Mouse (Mus musculus): ENCODE data around the gene Abcc6. TPM values are rescaled to one million over a fixed set of nuclear protein-coding genes. Genes with fewer than 3 reads are reported as not detected.

Gene Abcc6
- polyA plus RNA-seq (2012; ENCODE audit: insufficient read depth, low replicate concordance), result not detected in 2 replicates

GRCm38 (mm10) chr7:46030145-46030488 lies at the start of gene Abcc6:
Gene Abcc6, minus strand, starts transcription at chr7:46030302.
- TF ChIP-seq GATA1 (IDR thresholded peaks at IDR 0.05; ENCODE audit: borderline replicate concordance, low read length), result no peak
- TF ChIP-seq FLI1 (IDR thresholded peaks at IDR 0.05; ENCODE audit: low read length), result no peak
- H3K9me3 ChIP-seq, result no peaks in the 10 kb centered on the region
- peaks cover 16% of the 10 kb centered on the region for H3K27me3 ChIP-seq (replicated peaks)
- no peaks in the 10 kb centered on the region for H3K36me3 ChIP-seq (replicated peaks; ENCODE audit: low read length)
- no peak within 1 kb of the TSS for H3K4me3 ChIP-seq (replicated peaks)
- peaks cover 55% of the 10 kb centered on the region for H3K4me1 ChIP-seq

DNA sequence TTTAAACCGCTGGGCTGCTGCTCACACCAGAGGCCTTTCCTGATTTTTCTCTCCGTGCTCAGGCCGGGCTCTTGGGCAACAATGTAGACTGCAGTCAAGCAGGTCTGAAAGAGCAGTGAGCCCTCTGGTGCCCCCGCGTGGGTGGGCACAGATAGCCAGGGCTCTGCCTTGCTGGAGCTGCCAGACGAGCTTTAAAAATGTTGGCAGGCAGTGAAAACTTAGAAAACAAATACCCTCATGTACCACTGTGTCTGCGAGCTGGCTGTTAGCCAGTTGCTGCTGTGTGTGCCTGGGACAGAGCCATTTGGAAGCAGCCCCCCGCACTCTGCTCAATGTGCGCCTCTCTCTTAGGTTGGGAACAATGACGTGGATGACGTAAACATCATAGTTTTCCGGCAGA lies 47.6 kb upstream of the Abcc6 start:
- no peak for TF ChIP-seq FLI1 (IDR thresholded peaks at IDR 0.05; ENCODE audit: low read length)
- no peak for TF ChIP-seq GATA1 (IDR thresholded peaks at IDR 0.05; ENCODE audit: borderline replicate concordance, low read length)
- H3K4me1 ChIP-seq, result peaks cover 38% of the 10 kb centered on the region
- H3K27me3 ChIP-seq (replicated peaks), result no peaks in the 10 kb centered on the region
- H3K4me3 ChIP-seq (replicated peaks), result no peak overlapping the region
- H3K9me3 ChIP-seq, result no peaks in the 10 kb centered on the region
- H3K36me3 ChIP-seq (replicated peaks; ENCODE audit: low read length), result peaks cover 100% of the 10 kb centered on the region

- no peaks in the 10 kb centered on the region for H3K9me3 ChIP-seq
- H3K36me3 ChIP-seq (replicated peaks; ENCODE audit: low read length), result peaks cover 100% of the 10 kb centered on the region
- H3K4me1 ChIP-seq, result peaks cover 32% of the 10 kb centered on the region
- TF ChIP-seq GATA1 (IDR thresholded peaks at IDR 0.05; ENCODE audit: borderline replicate concordance, low read length) (no peak), FLI1 (IDR thresholded peaks at IDR 0.05; ENCODE audit: low read length) (no peak)
- H3K4me3 ChIP-seq (replicated peaks), result no peak overlapping the region
- no peaks in the 10 kb centered on the region for H3K27me3 ChIP-seq (replicated peaks)
Observed at GRCm38 (mm10) chr7:46076844-46077243, 46.7 kb upstream of the Abcc6 start.

- TF ChIP-seq FLI1 (IDR thresholded peaks at IDR 0.05; ENCODE audit: low read length) (no peak), GATA1 (IDR thresholded peaks at IDR 0.05; ENCODE audit: borderline replicate concordance, low read length) (no peak)
- Histone ChIP-seq H3K4me3 (replicated peaks) (no peak overlapping the region), H3K9me3 (no peaks in the 10 kb centered on the region), H3K27me3 (replicated peaks) (no peaks in the 10 kb centered on the region), H3K4me1 (peaks cover 28% of the 10 kb centered on the region), H3K36me3 (replicated peaks; ENCODE audit: low read length) (peaks cover 99% of the 10 kb centered on the region)
Observed at GRCm38 (mm10) chr7:46068831-46069230, 38.7 kb upstream of the Abcc6 start.

DNA sequence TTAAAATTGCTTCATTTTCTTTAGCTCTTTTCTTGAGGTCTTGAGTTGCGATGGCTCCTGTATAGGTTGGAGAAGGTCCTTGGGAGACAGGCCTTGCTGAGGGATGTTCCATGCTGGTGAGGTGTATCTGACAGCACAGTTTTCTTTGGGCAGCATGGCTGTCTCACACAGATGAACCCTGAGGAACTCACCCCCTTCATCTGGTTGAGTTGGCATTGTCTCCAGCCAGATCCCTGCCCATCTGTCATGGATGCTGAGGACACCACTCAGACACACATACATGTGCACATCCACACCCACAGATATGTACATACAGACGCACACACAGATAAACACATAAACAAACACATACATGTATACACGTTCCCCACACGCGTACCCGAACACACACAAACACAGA lies 33.2 kb upstream of the Abcc6 start:
- no peak overlapping the region for H3K4me3 ChIP-seq (replicated peaks)
- H3K4me1 ChIP-seq, result peaks cover 34% of the 10 kb centered on the region
- H3K27me3 ChIP-seq (replicated peaks), result no peaks in the 10 kb centered on the region
- H3K36me3 ChIP-seq (replicated peaks; ENCODE audit: low read length), result peaks cover 99% of the 10 kb centered on the region
- no peak for TF ChIP-seq GATA1 (IDR thresholded peaks at IDR 0.05; ENCODE audit: borderline replicate concordance, low read length)
- TF ChIP-seq FLI1 (IDR thresholded peaks at IDR 0.05; ENCODE audit: low read length), result no peak
- H3K9me3 ChIP-seq, result no peaks in the 10 kb centered on the region

GRCm38 (mm10) chr7:46061614-46062013 lies 31.5 kb upstream of the Abcc6 start:
- Histone ChIP-seq H3K27me3 (replicated peaks) (no peaks in the 10 kb centered on the region), H3K4me3 (replicated peaks) (no peak overlapping the region), H3K4me1 (peaks cover 39% of the 10 kb centered on the region), H3K9me3 (no peaks in the 10 kb centered on the region), H3K36me3 (replicated peaks; ENCODE audit: low read length) (peaks cover 99% of the 10 kb centered on the region)
- no peak for TF ChIP-seq GATA1 (IDR thresholded peaks at IDR 0.05; ENCODE audit: borderline replicate concordance, low read length)
- TF ChIP-seq FLI1 (IDR thresholded peaks at IDR 0.05; ENCODE audit: low read length), result no peak

DNA sequence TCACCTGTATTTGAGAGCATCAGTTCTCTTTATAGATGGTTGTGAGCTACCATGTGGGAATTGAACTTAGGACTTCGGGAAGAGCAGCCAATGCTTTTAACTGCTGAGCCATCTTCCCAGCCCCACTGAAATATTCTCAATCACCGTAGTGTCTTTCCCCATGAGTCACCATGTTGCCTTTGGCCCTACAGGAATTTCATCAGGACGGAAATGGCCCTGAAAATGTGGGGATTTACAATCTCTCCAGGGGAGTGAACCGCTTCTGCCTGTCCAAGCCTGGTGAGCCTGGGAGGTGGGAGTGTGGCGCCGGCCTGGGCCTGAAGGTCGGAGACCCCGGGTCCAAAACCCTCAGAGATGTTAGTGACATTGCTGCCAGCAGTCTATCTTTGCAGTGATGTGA lies 30.6 kb upstream of the Abcc6 start:
- Histone ChIP-seq H3K9me3 (no peaks in the 10 kb centered on the region), H3K4me3 (replicated peaks) (no peak overlapping the region), H3K36me3 (replicated peaks; ENCODE audit: low read length) (peaks cover 99% of the 10 kb centered on the region), H3K27me3 (replicated peaks) (no peaks in the 10 kb centered on the region), H3K4me1 (peaks cover 37% of the 10 kb centered on the region)
- no peak for TF ChIP-seq FLI1 (IDR thresholded peaks at IDR 0.05; ENCODE audit: low read length)
- no peak for TF ChIP-seq GATA1 (IDR thresholded peaks at IDR 0.05; ENCODE audit: borderline replicate concordance, low read length)

DNA sequence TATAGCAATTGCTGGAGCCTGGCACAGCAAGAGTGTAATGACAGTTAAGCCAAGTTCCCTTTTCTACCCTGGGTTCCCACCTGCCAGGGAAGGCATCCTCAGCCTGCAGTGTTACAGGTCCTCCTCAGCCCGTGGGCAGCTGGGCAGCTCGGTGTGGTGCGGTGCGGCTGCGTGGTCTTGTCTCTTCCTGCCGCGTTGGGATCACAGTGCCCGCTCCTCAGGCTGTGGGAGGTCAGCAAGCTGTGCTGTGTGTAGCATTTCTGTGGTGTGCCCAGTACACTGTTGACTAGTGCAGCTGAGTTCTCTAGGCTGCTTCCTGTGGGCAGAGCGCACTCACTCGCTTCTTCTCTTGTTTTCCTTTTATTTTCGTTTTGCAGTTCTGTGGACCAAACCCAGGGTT lies 28.8 kb upstream of the Abcc6 start:
- H3K4me3 ChIP-seq (replicated peaks), result peak overlapping the region; percentile 86

DNA sequence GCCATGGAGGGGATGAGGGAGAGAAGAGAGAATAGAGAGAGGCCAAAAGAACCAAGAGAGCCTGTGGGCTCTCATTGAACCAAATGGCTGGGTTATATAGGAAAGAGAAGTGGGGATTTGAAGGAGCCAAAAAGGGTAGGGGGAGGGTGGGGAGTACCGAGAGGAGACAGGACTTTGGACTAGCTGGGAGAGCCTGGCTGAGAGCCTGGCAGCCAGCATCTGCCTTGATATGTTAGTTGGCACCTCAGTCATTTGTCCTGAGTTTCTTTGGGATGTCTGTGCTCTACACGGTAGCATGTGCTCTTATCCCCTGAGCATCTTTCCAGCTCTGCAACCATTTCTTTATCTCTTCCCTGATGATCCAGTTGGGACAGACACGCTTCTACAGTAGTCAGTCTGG lies 23.5 kb upstream of the Abcc6 start:
- Histone ChIP-seq H3K4me3 (replicated peaks) (no peak overlapping the region), H3K9me3 (no peaks in the 10 kb centered on the region), H3K4me1 (peaks cover 40% of the 10 kb centered on the region), H3K36me3 (replicated peaks; ENCODE audit: low read length) (peaks cover 95% of the 10 kb centered on the region), H3K27me3 (replicated peaks) (no peaks in the 10 kb centered on the region)
- TF ChIP-seq GATA1 (IDR thresholded peaks at IDR 0.05; ENCODE audit: borderline replicate concordance, low read length), result no peak
- TF ChIP-seq FLI1 (IDR thresholded peaks at IDR 0.05; ENCODE audit: low read length), result no peak

More for the DNA sequence above, 28.8 kb upstream of the Abcc6 start:
- H3K27me3 ChIP-seq (replicated peaks), result no peaks in the 10 kb centered on the region
- H3K9me3 ChIP-seq, result no peaks in the 10 kb centered on the region
- TF ChIP-seq FLI1 (IDR thresholded peaks at IDR 0.05; ENCODE audit: low read length) (no peak), GATA1 (IDR thresholded peaks at IDR 0.05; ENCODE audit: borderline replicate concordance, low read length) (no peak)
- H3K36me3 ChIP-seq (replicated peaks; ENCODE audit: low read length), result peaks cover 100% of the 10 kb centered on the region
- peaks cover 29% of the 10 kb centered on the region for H3K4me1 ChIP-seq

GRCm38 (mm10) chr7:46052161-46052821 lies 22.2 kb upstream of the Abcc6 start:
- peaks cover 46% of the 10 kb centered on the region for H3K4me1 ChIP-seq
- no peaks in the 10 kb centered on the region for H3K9me3 ChIP-seq
- no peaks in the 10 kb centered on the region for H3K27me3 ChIP-seq (replicated peaks)
- no peak overlapping the region for H3K4me3 ChIP-seq (replicated peaks)
- peaks cover 95% of the 10 kb centered on the region for H3K36me3 ChIP-seq (replicated peaks; ENCODE audit: low read length)
- no peak for TF ChIP-seq GATA1 (IDR thresholded peaks at IDR 0.05; ENCODE audit: borderline replicate concordance, low read length)
- TF ChIP-seq FLI1 (IDR thresholded peaks at IDR 0.05; ENCODE audit: low read length), result no peak

Measured in megakaryocyte, embryonic 14.5 days (primary cell).